Mouse (Mus musculus): ENCODE measurements around the gene 1700069L16Rik. TPM values are rescaled to one million over a fixed set of nuclear protein-coding genes. Genes with fewer than 3 reads are reported as not detected.

1700069L16Rik gene
- total RNA-seq, 1 experiment from 2014 or later, result not detected

GRCm38 (mm10) chr5:113687514-113687913 is 37.1 kb downstream of the 1700069L16Rik start:
- DNase-seq, result no peak

GRCm38 (mm10) chr5:113685471-113685870 is 39.1 kb downstream of the 1700069L16Rik start:
- no peak for DNase-seq

GRCm38 (mm10) chr5:113683246-113683645 is 41.3 kb downstream of the 1700069L16Rik start:
- no peak for DNase-seq

DNA sequence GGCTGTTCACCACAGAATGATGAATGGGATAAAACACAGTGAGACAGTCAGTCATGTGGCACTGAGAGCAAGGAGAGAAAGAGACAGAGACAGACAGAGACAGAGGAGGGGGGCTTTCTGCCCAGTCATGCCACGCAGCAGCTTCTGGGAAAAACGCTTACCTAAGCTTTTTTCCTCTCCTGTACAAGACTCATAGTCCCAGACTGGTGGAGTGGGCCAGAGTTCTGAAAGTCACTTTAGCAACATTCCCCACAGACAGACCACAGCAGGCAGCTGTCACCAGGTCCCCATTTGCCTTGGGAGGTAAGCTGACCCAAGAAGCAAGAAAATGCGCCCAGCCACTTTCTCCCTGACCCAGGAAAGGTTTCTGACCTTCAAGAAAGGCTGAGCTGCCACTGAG is 42.1 kb downstream of the 1700069L16Rik start:
- no peak for DNase-seq

DNA sequence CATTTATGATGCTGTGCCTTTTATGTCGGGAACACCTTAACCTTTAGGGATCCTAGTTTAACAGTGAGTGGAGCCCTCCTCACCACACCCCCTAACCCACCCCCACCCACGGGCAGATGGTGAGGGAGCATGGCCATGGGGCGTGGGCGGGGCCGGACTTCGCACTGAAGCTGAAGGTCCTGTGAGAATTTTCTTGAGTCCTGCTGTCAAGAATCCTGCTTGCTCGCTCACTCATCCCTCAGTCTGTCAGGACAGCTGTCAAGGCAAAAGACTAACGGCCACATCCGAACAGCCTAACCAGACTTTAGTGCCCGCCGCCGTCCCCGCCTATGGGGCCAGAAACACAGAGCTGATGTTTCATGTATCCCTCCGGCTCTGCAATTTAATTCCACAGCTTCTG is 43.4 kb downstream of the 1700069L16Rik start:
- no peak for DNase-seq

- DNase-seq, result no peak
Measured at GRCm38 (mm10) chr5:113679509-113679908, 45.1 kb downstream of the 1700069L16Rik start.

- no peak for DNase-seq
Measured at GRCm38 (mm10) chr5:113678743-113679452, 45.7 kb downstream of the 1700069L16Rik start.

DNA sequence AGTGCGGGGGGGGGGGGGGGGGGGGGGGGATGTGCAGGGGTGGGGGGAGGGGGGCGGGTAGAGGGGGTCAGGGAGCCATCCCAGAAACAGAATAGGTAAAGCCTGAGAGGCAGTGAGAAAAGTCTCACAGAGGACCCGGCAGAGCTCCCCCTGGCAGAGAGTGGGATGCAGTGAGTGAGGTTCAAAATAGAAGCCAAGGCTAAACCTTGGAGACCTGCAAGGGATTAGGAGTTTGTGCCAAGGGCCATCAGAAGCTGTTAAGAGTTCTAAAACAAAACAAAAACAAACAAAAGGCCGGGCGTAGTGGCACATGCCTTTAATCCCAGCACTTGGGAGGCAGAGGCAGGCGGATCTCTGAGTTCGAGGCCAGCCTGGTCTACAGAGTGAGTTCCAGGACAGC is 47.0 kb downstream of the 1700069L16Rik start:
- DNase-seq, result no peak

DNA sequence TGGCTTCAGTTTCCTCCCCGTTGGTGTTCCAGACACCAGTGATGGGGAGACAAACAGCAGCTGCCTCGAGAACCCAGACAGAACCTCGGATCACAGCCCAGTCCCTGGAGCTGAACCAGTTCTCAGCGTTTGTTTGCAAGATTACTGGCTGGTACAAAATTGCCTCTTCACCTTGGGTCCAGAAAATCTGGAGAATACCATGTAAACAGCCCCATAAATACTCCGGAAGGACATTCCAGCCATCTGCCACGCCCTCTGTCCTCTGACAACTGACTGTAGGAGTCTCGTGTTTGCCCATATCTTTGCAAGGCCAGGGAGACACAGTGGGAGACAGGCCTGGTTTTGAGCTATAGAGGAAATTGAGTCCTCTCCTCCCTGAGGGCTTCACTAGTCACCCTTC is 49.7 kb downstream of the 1700069L16Rik start:
- DNase-seq, result no peak

DNA sequence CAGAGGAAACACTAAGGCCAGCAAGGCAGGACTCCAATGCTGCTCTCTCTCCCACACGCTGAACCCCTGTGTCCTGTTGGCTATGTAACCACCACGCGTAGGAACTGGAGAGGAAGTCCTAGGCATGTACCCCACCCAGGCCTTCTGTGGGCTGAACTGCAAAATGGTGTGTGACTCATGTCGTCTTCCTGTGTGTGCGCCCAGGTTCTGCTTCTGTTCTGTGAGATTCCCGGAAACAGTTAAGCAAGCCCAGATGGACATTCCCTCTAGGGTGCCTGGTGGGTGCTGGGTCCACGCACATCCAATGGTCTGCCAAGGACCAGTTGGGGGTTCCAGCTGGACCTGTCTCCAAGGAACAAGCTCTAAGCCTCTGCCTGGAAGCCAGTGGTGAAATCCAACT is 52.1 kb downstream of the 1700069L16Rik start:
- peak; percentile 40 for DNase-seq

- no peak for DNase-seq
Measured at GRCm38 (mm10) chr5:113670597-113670996, 54.0 kb downstream of the 1700069L16Rik start.

DNA sequence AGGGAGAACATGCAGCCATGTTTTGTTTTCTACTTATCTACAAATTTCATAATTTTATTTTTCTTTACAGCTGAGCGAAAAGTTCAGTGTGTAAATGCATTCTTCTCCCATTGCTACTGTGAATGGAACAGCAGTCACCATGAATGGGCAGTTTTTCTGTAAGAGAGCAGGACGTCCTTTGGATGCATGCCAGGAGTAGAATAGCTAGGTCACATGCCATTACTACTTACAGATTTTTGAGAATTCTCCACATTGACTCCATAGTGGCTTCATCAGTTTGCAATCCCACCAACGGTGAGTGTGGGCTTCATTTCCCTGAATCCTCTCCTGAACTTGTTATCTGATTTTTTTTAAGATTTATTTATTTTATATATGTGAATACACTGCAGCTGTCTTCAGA is 54.5 kb downstream of the 1700069L16Rik start:
- DNase-seq, result no peak

DNA sequence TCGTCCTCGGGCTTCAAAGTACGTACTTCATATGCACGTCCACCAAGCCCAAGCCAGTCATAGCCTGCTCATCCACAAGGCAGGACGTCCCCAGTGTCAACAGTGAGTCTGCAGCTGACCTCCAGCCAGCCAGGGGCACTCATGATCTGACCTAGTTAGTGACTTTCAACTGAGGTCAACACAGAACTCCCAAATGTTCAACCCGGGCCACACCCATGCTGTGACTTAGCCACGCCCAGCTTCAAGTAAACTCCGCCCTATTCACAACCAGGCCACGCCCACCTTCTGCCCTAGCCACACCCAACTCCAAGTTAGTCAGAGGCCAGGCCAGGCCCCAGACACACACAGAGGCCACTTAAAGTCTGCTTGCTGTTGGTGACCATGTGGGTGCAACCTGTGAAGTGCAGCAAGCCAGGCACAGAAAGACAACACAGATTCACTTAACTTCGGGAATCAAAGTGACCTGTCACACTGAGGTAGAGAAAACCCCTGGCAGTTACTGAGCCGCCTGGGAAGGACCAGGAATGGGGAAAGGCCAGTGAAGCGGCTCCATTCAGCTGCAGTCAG is 59.9 kb downstream of the 1700069L16Rik start:
- no peak for DNase-seq

DNA sequence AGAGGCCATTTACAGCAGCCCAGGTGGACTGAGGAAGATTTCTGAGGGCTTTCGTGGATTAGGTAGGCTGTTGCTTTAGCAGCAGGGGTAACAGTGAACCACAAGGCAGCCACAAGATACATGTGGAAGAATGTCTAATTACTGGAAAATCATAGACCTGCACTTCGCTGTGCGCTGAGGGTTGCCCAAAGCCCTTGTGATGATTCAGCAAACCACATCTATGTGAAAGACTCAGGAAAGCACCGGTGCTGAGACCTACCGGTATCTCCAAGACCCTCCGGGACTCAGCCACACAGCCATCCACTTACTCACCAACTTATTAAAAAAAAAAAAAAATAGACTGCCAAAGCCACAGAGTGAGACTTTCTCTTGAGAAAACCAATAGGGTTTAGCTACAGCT is 60.4 kb downstream of the 1700069L16Rik start:
- DNase-seq, result no peak

DNA sequence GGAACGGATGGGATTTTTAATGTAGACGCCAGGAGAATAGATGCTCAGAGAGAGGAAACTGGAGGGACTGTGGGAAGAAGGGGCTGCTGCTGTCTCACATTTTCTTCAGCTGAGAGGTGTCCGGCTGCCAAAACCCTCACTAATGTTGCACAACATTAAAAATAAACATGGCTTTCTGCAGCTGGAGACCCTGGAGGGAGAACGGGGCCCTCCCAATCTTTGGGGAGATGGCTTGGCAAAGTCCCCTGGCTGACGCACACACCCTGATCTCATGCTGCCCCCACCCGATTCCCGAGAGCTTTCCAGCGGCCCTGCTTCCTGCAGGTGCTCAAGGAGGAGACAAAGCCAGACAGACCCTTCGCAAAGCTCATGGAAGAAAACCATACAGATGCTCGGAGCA is 63.7 kb downstream of the 1700069L16Rik start:
- DNase-seq, result no peak

GRCm38 (mm10) chr5:113654821-113655220 is 69.8 kb downstream of the 1700069L16Rik start:
- no peak for DNase-seq

- DNase-seq, result no peak
Measured at GRCm38 (mm10) chr5:113654206-113654605, 70.4 kb downstream of the 1700069L16Rik start.

DNA sequence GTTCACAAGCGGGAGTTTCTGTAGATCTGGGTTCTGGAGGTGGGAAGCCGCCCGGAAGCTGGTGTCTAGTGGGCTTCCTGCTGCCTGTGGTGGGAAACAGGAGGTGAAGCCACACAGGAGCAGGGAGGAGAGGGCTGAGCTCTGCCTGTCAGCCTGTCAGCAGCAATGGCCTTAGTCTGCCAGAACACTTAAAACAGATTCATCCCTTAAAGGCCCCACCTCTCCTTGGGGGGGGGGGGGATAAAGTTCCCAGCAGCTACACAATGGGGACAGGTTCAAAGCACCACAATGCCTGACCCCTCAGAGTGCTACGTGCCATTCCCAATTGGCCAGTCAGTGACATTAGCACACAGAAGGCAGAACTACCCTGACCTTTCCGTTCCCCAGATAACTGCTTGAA is 72.4 kb downstream of the 1700069L16Rik start:
- peak; percentile 36 for DNase-seq

DNA sequence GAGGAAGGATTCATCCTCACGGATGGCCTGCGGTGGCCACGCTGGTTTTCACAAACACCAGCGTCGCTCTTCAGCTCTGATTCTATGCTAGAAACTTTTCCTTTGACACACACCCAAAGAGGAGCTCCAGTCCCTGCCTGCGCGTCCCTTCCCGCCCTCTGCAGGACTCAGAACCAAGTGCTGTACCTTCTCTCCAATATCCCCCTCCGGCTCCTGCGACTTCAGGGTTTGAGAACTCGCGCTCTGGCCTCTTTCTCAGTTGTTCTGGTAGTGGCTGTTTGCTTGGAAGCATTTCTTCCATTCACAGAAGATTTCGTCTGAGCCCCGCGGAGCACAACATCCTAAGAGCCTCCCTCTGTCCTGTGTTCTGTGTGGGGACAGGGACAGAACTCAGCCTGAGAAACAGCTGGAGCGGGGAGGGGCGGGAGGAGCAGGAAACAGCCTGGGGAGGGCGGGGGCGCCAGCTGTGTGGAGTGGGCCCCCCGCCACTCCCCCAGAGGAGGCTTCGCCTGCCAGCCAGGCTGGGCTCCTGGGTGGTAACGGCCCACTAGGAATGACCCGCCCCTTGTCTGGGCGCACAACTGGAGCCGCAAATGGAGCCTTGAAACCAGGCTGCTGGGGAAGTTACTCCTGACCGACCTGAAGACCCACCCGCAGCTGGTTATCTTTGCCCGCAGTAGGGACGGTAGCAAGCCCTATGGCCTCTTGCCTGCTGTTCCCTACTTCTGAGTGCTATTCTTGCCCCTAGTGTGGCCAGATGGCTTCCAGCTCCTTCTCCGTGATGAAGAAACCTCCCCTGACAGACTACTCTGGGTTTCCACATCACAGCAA is 74.3 kb downstream of the 1700069L16Rik start, which contains the start of gene Cmklr1:
Gene Cmklr1 (minus strand): TSS at position 392 of the 831 bp plus-strand sequence.
- DNase-seq, result peak; percentile 54

- no peak for DNase-seq
Measured at GRCm38 (mm10) chr5:113648647-113649211, 75.8 kb downstream of the 1700069L16Rik start.

GRCm38 (mm10) chr5:113647141-113647540 is 77.4 kb downstream of the 1700069L16Rik start:
- DNase-seq, result no peak

DNA sequence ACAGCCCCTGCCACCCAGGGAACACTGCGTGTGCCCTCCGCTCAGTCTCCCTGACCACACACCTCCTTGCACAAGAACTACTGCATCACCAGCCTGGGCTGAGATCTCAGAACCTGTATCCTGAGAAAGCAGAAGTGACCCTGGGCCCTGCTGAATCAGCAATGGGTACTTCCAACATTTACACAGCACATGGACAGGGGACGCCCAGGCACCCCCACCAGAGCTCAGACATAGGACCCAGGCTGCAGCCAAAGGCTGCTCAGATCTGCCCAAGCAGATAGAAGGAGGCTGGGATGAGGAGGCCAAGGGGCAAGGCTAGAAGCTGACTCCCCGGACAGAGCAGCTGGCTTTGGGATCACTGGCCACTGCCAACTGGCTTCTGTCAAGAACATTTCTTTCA is 80.1 kb downstream of the 1700069L16Rik start:
- DNase-seq, result peak; percentile 31

All from adrenal gland, postnatal 14 days (tissue).